Mouse (Mus musculus) megakaryocyte, embryonic 14.5 days (primary cell): ENCODE data around the gene Ttll11.

Experiments used
- FLI1 ChIP-seq: IDR thresholded peaks from 2 replicates; pipeline ENCODE4 v1.6.1; 2012; ENCODE audit warnings: low read length, inconsistent platforms, mixed read lengths
- GATA1 ChIP-seq: IDR thresholded peaks from 3 replicates; pipeline ENCODE4 v1.6.1; 2012; ENCODE audit warnings: mixed read lengths, low read length, inconsistent platforms, borderline replicate concordance

- TF ChIP-seq GATA1 (no peak), FLI1 (no peak)
These were observed 33.3 kb upstream of the Ttll11 start for GRCm38 (mm10) chr2:36013010-36013409.
